20 mouse cellular contexts compared by ENCODE assay signal in genomic region chr9:98583852-98584251, GRCm38 (mm10). TPM values are rescaled to one million over a fixed set of nuclear protein-coding genes. Genes with fewer than 3 reads are reported as not detected.
DNase-seq lines count a peak whose midpoint lies in the region; ATAC-seq lines count a peak whose summit lies in the region.
"Had no signal": no experiment of that assay in that cellular context is flagged by ENCODE, and none has a peak within 500 bp of the region (broad histone marks: within the 10 kb centered on the region; RNA-seq: fewer than 3 reads in every experiment).

No protein-coding gene starts in this region.

- peak; percentile 67 for ATAC-seq in liver, embryonic 13.5 days (ENCODE audit: low read depth)
- ATAC-seq in liver, embryonic 12.5 days = no peak
- ATAC-seq in midbrain, embryonic 11.5 days (ENCODE audit: low FRiP score) = no peak
- ATAC-seq in midbrain, embryonic 16.5 days = no peak
- peak; percentile 84 for ATAC-seq in liver, embryonic 16.5 days (ENCODE audit: low read depth)
- ATAC-seq: forebrain, embryonic 16.5 days; hindbrain, embryonic 16.5 days had no signal

- no peak overlapping the region for H3K27ac ChIP-seq in liver, embryonic 13.5 days
- H3K27ac ChIP-seq in liver, embryonic 12.5 days = no peak overlapping the region
- H3K27ac ChIP-seq in midbrain, embryonic 11.5 days (ENCODE audit: low read depth, low read length) = no peak overlapping the region
- H3K27ac ChIP-seq in midbrain, embryonic 16.5 days (ENCODE audit: low read length) = no peak overlapping the region
- no peak overlapping the region for H3K27ac ChIP-seq in liver, embryonic 16.5 days (ENCODE audit: low read length)
- H3K27ac ChIP-seq: embryonic facial prominence, embryonic 13.5 days; forebrain, embryonic 12.5 days; heart, embryonic 15.5 days had no signal

- no peak overlapping the region for H3K4me3 ChIP-seq in liver, embryonic 13.5 days (replicated peaks)
- H3K4me3 ChIP-seq in liver, embryonic 12.5 days = no peak overlapping the region
- H3K4me3 ChIP-seq in midbrain, embryonic 11.5 days (ENCODE audit: low read depth, low read length) = no peak overlapping the region
- H3K4me3 ChIP-seq in midbrain, embryonic 16.5 days (ENCODE audit: low read depth, low read length) = no peak overlapping the region
- H3K4me3 ChIP-seq in liver, embryonic 16.5 days (ENCODE audit: low read depth, low read length) = no peak overlapping the region
- H3K4me3 ChIP-seq: embryonic facial prominence, embryonic 13.5 days; forebrain, embryonic 12.5 days; heart, embryonic 15.5 days had no signal

- H3K27me3 ChIP-seq in liver, embryonic 13.5 days = no peaks in the 10 kb centered on the region
- H3K27me3 ChIP-seq in liver, embryonic 12.5 days (replicated peaks) = no peaks in the 10 kb centered on the region
- H3K27me3 ChIP-seq in midbrain, embryonic 11.5 days (ENCODE audit: control insufficient read depth, insufficient read depth, low read length) = no peaks in the 10 kb centered on the region
- no peaks in the 10 kb centered on the region for H3K27me3 ChIP-seq in midbrain, embryonic 16.5 days (ENCODE audit: control insufficient read depth, insufficient read depth, low read depth, low read length)
- H3K27me3 ChIP-seq in liver, embryonic 16.5 days (ENCODE audit: control insufficient read depth, insufficient read depth, low read depth, low read length) = no peaks in the 10 kb centered on the region
- H3K27me3 ChIP-seq: embryonic facial prominence, embryonic 13.5 days; forebrain, embryonic 12.5 days; heart, embryonic 15.5 days had no signal

- H3K9ac ChIP-seq in liver, embryonic 13.5 days = no peak overlapping the region
- H3K9ac ChIP-seq in liver, embryonic 12.5 days = no peak overlapping the region
- no peak overlapping the region for H3K9ac ChIP-seq in midbrain, embryonic 11.5 days (ENCODE audit: low read length)
- no peak overlapping the region for H3K9ac ChIP-seq in midbrain, embryonic 16.5 days (ENCODE audit: low read depth, low read length)
- H3K9ac ChIP-seq in liver, embryonic 16.5 days (ENCODE audit: low read depth, low read length) = no peak overlapping the region
- H3K9ac ChIP-seq: embryonic facial prominence, embryonic 13.5 days; forebrain, embryonic 12.5 days; heart, embryonic 15.5 days had no signal

- H3K4me1 ChIP-seq in liver, embryonic 13.5 days (replicated peaks) = no peaks in the 10 kb centered on the region
- no peaks in the 10 kb centered on the region for H3K4me1 ChIP-seq in liver, embryonic 12.5 days
- no peaks in the 10 kb centered on the region for H3K4me1 ChIP-seq in midbrain, embryonic 11.5 days (ENCODE audit: control insufficient read depth, insufficient read depth, low read length)
- H3K4me1 ChIP-seq in midbrain, embryonic 16.5 days (ENCODE audit: control insufficient read depth, insufficient read depth, low read length) = no peaks in the 10 kb centered on the region
- H3K4me1 ChIP-seq in liver, embryonic 16.5 days (ENCODE audit: control insufficient read depth, low read depth, low read length) = no peaks in the 10 kb centered on the region
- H3K4me1 ChIP-seq: embryonic facial prominence, embryonic 13.5 days; forebrain, embryonic 12.5 days; heart, embryonic 15.5 days had no signal

- H3K36me3 ChIP-seq in liver, embryonic 13.5 days = peaks cover 87% of the 10 kb centered on the region
- H3K36me3 ChIP-seq in liver, embryonic 12.5 days = peaks cover 92% of the 10 kb centered on the region
- peaks cover 27% of the 10 kb centered on the region; the same call in 1 of the 2 replicates for H3K36me3 ChIP-seq in midbrain, embryonic 11.5 days (ENCODE audit: control insufficient read depth, insufficient read depth, low read length)
- peaks cover 65% of the 10 kb centered on the region for H3K36me3 ChIP-seq in midbrain, embryonic 16.5 days (ENCODE audit: control insufficient read depth, insufficient read depth, low read length)
- H3K36me3 ChIP-seq in liver, embryonic 16.5 days (ENCODE audit: control insufficient read depth, insufficient read depth) = peaks cover 73% of the 10 kb centered on the region

- WGBS in liver, embryonic 13.5 days (ENCODE audit: insufficient replicate concordance) = 82% methylated on average over 4 of the region's 4 CpGs
- 85% methylated on average over 4 of the region's 4 CpGs for WGBS in liver, embryonic 12.5 days (ENCODE audit: insufficient replicate concordance)
- 90% methylated on average over 4 of the region's 4 CpGs for WGBS in midbrain, embryonic 11.5 days
- 95% methylated on average over 4 of the region's 4 CpGs for WGBS in midbrain, embryonic 16.5 days
- 77% methylated on average over 4 of the region's 4 CpGs for WGBS in liver, embryonic 16.5 days (ENCODE audit: insufficient replicate concordance)

- no peak for DNase-seq in liver, embryonic 13.5 days
- peak; percentile 59 for DNase-seq in midbrain, embryonic 11.5 days (ENCODE audit: low spot score, missing footprints)
- no peak for DNase-seq in heart, adult 8-10 months (ENCODE audit: low spot score)
- DNase-seq in thymus, postnatal 14 days = no peak
- DNase-seq: adrenal gland, postnatal 25 days; cerebellum, adult 18-20 months; cerebellum, adult 9-11 months; cerebellum, postnatal 36 days; gastrocnemius, postnatal 10 days; heart, adult 18-20 months; heart, postnatal 14 days had no signal

- H3K9me3 ChIP-seq in liver, embryonic 13.5 days (replicated peaks) = no peaks in the 10 kb centered on the region
- H3K9me3 ChIP-seq in liver, embryonic 12.5 days (replicated peaks) = no peaks in the 10 kb centered on the region
- no peaks in the 10 kb centered on the region for H3K9me3 ChIP-seq in midbrain, embryonic 11.5 days (ENCODE audit: control insufficient read depth, low read length)
- H3K9me3 ChIP-seq in midbrain, embryonic 16.5 days (replicated peaks; ENCODE audit: control insufficient read depth, low read length, poor library complexity, severe bottlenecking) = no peaks in the 10 kb centered on the region
- H3K9me3 ChIP-seq in liver, embryonic 16.5 days (replicated peaks; ENCODE audit: control insufficient read depth, low read length) = no peaks in the 10 kb centered on the region
- H3K9me3 ChIP-seq: embryonic facial prominence, embryonic 13.5 days; forebrain, embryonic 12.5 days; heart, embryonic 15.5 days had no signal

- H3K4me2 ChIP-seq in liver, embryonic 13.5 days = no peak overlapping the region
- no peak overlapping the region for H3K4me2 ChIP-seq in liver, embryonic 12.5 days
- no peak overlapping the region for H3K4me2 ChIP-seq in midbrain, embryonic 11.5 days
- no peak overlapping the region for H3K4me2 ChIP-seq in midbrain, embryonic 16.5 days (ENCODE audit: low read length)
- no peak overlapping the region for H3K4me2 ChIP-seq in liver, embryonic 16.5 days (ENCODE audit: low read depth, low read length)
- H3K4me2 ChIP-seq: embryonic facial prominence, embryonic 13.5 days; forebrain, embryonic 12.5 days; heart, embryonic 11.5 days; heart, embryonic 15.5 days had no signal

RNA-seq across cellular contexts. Expression of gene Mrps22, which starts 17.6 kb away (rescaled TPM):
- polyA plus RNA-seq in liver, embryonic 13.5 days (2015; fragmentation: Nextera tagmentation; extraction: Ambion mirVana) = 61.1 and 73.8 TPM in 2 replicates
- 63.8 and 66.1 TPM in 2 replicates for polyA plus RNA-seq in liver, embryonic 12.5 days (2016; fragmentation: Nextera tagmentation; extraction: Ambion mirVana)
- 77.8 and 81.5 TPM in 2 replicates for polyA plus RNA-seq in midbrain, embryonic 11.5 days (2014; fragmentation: Nextera tagmentation; extraction: Ambion mirVana)
- 50.4 and 54.1 TPM in 2 replicates for polyA plus RNA-seq in midbrain, embryonic 16.5 days (2015; fragmentation: Nextera tagmentation; extraction: Ambion mirVana)
- polyA plus RNA-seq in liver, embryonic 16.5 days (2015; fragmentation: Nextera tagmentation; extraction: Ambion mirVana) = 35.1 and 35.2 TPM in 2 replicates
- total RNA-seq in heart, adult 8-10 months (2022) = 10 to 100 TPM; 27.9 to 32.3 (median 30.4) TPM

RNA-seq across cellular contexts. Expression of gene Copb2, which starts 20.3 kb away (rescaled TPM):
- polyA plus RNA-seq in liver, embryonic 13.5 days (2015; fragmentation: Nextera tagmentation; extraction: Ambion mirVana) = 77.7 and 94.8 TPM in 2 replicates
- polyA plus RNA-seq in liver, embryonic 12.5 days (2016; fragmentation: Nextera tagmentation; extraction: Ambion mirVana) = 98.3 and 102 TPM in 2 replicates
- polyA plus RNA-seq in midbrain, embryonic 11.5 days (2014; fragmentation: Nextera tagmentation; extraction: Ambion mirVana) = 174 and 194 TPM in 2 replicates
- polyA plus RNA-seq in midbrain, embryonic 16.5 days (2015; fragmentation: Nextera tagmentation; extraction: Ambion mirVana) = 119 and 125 TPM in 2 replicates
- polyA plus RNA-seq in liver, embryonic 16.5 days (2015; fragmentation: Nextera tagmentation; extraction: Ambion mirVana) = 67.7 and 68.1 TPM in 2 replicates
- 100 to 1,000 TPM in 3 of 4 experiments, 10 to 100 TPM in 1; 98.3 to 116 (median 105) TPM for total RNA-seq in heart, adult 8-10 months (2022)

Comparison
In these comparisons a context has a peak if more than half of its experiments do, and no peak if none do; other contexts are left out.
1. ATAC-seq: peak in liver, embryonic 13.5 days (single experiment) and liver, embryonic 16.5 days (single experiment); none in liver, embryonic 12.5 days (single experiment), midbrain, embryonic 11.5 days (single experiment) and midbrain, embryonic 16.5 days (single experiment).